ENCODE assay signal across 8 mouse cellular contexts in the genomic region with DNA sequence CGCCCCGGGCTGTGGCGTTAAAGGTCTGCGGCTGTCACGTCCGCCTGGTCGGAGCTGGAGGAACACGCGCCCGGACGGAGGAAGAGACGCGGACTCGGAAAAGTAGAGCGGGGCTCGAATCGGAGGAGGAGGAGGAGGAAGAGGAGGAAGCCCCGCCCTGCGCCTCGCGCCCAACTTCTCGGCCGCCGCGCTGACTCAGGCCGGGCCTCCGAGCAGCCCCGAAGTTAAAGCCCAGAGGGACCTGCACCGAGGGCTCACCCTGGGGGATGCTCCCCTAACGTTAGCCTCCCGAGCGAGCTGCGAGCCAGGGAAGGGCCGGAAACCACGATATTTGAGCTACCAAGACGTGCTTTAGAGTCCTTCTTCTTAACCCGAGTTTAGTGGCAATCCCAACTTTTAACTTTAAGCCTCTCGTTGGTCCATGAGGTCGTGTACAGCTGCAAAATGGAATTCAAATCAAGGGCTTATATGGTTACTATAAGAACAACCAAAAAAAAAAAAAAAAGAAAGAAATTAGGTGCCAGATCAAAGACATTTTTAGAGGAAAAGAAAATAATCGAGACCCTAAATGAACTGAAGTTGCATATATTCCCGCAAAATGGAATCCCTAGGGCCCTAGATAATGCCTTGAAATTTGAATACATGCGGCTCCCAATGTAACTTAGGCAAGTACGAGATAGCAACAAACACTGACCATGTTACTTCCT. TPM values are rescaled to one million over a fixed set of nuclear protein-coding genes. Genes with fewer than 3 reads are reported as not detected.
DNase-seq lines count a peak whose midpoint lies in the region; ATAC-seq lines count a peak whose summit lies in the region.

TSS of gene Ecpas (minus strand) at position 121 of the 707 bp plus-strand sequence.

- peak; percentile 85 for DNase-seq in Muller cell, postnatal 12 days (ENCODE audit: inconsistent ontology term)
- peak; percentile 83 to 84 for DNase-seq in cerebellum, postnatal 25 days
- peak; percentile 79 to 81 for DNase-seq in frontal cortex, postnatal 36 days (ENCODE audit: low spot score in 2 of 2)
- DNase-seq in layer of hippocampus, postnatal 25 days (ENCODE audit: extremely low spot score in 1 of 2, low spot score in 1 of 2), result peak in 1 of 2 experiments; percentile 60
- peak; percentile 82 for DNase-seq in lung, postnatal 14 days
- DNase-seq in retina, postnatal 7 days (ENCODE audit: low read depth, low spot score), result peak; percentile 4
- peak; percentile 84 for DNase-seq in thymus, postnatal 4 days

- peak within 1 kb of the TSS; percentile 86 for H3K4me3 ChIP-seq in hindbrain, embryonic 13.5 days

- H3K4me2 ChIP-seq in hindbrain, embryonic 13.5 days, result peak within 1 kb of the TSS; percentile 79

- WGBS in hindbrain, embryonic 13.5 days, result 4% methylated on average over 37 of the region's 43 CpGs

- peaks cover 18% of the 10 kb centered on the region for H3K4me1 ChIP-seq in hindbrain, embryonic 13.5 days (replicated peaks)

- H3K27me3 ChIP-seq in hindbrain, embryonic 13.5 days, result no peaks in the 10 kb centered on the region

- no peaks in the 10 kb centered on the region for H3K36me3 ChIP-seq in hindbrain, embryonic 13.5 days

- H3K9ac ChIP-seq in hindbrain, embryonic 13.5 days, result peak within 1 kb of the TSS; percentile 95

- H3K27ac ChIP-seq in hindbrain, embryonic 13.5 days, result peak within 1 kb of the TSS; percentile 99

- H3K9me3 ChIP-seq in hindbrain, embryonic 13.5 days, result no peaks in the 10 kb centered on the region

- peak; percentile 52 for ATAC-seq in hindbrain, embryonic 13.5 days (ENCODE audit: low FRiP score)

RNA-seq across cellular contexts. Expression of gene Ecpas, which starts in this region (rescaled TPM):
- 28.4 and 28.8 TPM in 2 replicates for polyA plus RNA-seq in hindbrain, embryonic 13.5 days (2015; fragmentation: Nextera tagmentation; extraction: Ambion mirVana)
- 100 to 1,000 TPM; 116 to 132 TPM for total RNA-seq in layer of hippocampus, postnatal 25 days (2021)
